Mouse (Mus musculus) embryonic facial prominence, embryonic 10.5 days (tissue): Measurements from ENCODE around the gene En2. TPM values are rescaled to one million over a fixed set of nuclear protein-coding genes. Genes with fewer than 3 reads are reported as not detected.
A peak's percentile ranks its signal among the peaks of the same experiment; 100 is the strongest.

Experiments
- DNase-seq: peaks from one replicate; pipeline ENCODE4 v3.0.0-alpha.2; 2017; ENCODE audit warnings: low spot score
- H3K27ac ChIP-seq: fragments of 300-500 bp; sonication (generic); replicated peaks from 2 replicates; pipeline ENCODE4 v1.5.1; 2016; ENCODE audit warnings: mild to moderate bottlenecking
- H3K27me3 ChIP-seq: fragments of 300-500 bp; sonication (generic); replicated peaks from 2 replicates; pipeline ENCODE4 v1.6.1; 2016; ENCODE audit warnings: low read depth, mild to moderate bottlenecking; ENCODE audit not compliant: poor library complexity, severe bottlenecking
- H3K36me3 ChIP-seq: fragments of 300-500 bp; sonication (generic); replicated peaks from 2 replicates; pipeline ENCODE4 v1.6.1; 2016; ENCODE audit warnings: mild to moderate bottlenecking, moderate library complexity
- H3K4me1 ChIP-seq: fragments of 300-500 bp; sonication (generic); 2 replicates; pipeline ENCODE4 v1.6.1; 2016
- H3K4me3 ChIP-seq: fragments of 300-500 bp; sonication (generic); 2 replicates; pipeline ENCODE4 v1.5.1; 2016; ENCODE audit warnings: mild to moderate bottlenecking, moderate library complexity
- H3K9me3 ChIP-seq: fragments of 300-500 bp; sonication (generic); 2 replicates; pipeline ENCODE4 v1.6.1; 2016; ENCODE audit warnings: mild to moderate bottlenecking
- WGBS: fragments of 180-500 bp; shearing (Covaris S2); methylation state at CpG from one replicate; pipeline ENCODE4 v1.1.7; 2016; 5-methylcytosine and 5-hydroxymethylcytosine counted together
- polyA plus RNA-seq: library from polyadenylated mRNA; unstranded; fragments of >200 nt; fragmentation: Nextera tagmentation; extraction: Ambion mirVana; gene quantifications from 2 replicates; pipeline ENCODE4 v1.2.1, GENCODE M21; 2016

The En2 gene
- polyA plus RNA-seq, 1 experiment from 2014 or later = not detected

- peak; percentile 66 for DNase-seq
- under 1% methylated on average over 24 of the region's 24 CpGs for WGBS
- no peaks in the 10 kb centered on the region for H3K9me3 ChIP-seq
- H3K4me1 ChIP-seq = peaks cover 12% of the 10 kb centered on the region
- H3K27me3 ChIP-seq = peaks cover 99% of the 10 kb centered on the region
- no peaks in the 10 kb centered on the region for H3K36me3 ChIP-seq
- no peak overlapping the region for H3K27ac ChIP-seq
- H3K4me3 ChIP-seq = peak overlapping the region; percentile 16; the same call in 1 of the 2 replicates
Observed at GRCm38 (mm10) chr5:28174876-28175569, 9.5 kb downstream of the En2 start.

- H3K27ac ChIP-seq = no peak overlapping the region
- H3K4me3 ChIP-seq = no peak overlapping the region
- no peak for DNase-seq
- peaks cover 99% of the 10 kb centered on the region for H3K27me3 ChIP-seq
- H3K4me1 ChIP-seq = peaks cover 15% of the 10 kb centered on the region
- WGBS = under 1% methylated on average over 10 of the region's 10 CpGs
- H3K36me3 ChIP-seq = no peaks in the 10 kb centered on the region
- no peaks in the 10 kb centered on the region for H3K9me3 ChIP-seq
Observed at GRCm38 (mm10) chr5:28175570-28175919, 10.1 kb downstream of the En2 start.

- WGBS = 5% methylated on average over 4 of the region's 4 CpGs
- Histone ChIP-seq H3K36me3 (no peaks in the 10 kb centered on the region), H3K27ac (no peak overlapping the region), H3K4me3 (no peak overlapping the region), H3K27me3 (peaks cover 99% of the 10 kb centered on the region), H3K4me1 (peaks cover 13% of the 10 kb centered on the region), H3K9me3 (no peaks in the 10 kb centered on the region)
- no peak for DNase-seq
Observed at GRCm38 (mm10) chr5:28176023-28176422, 10.5 kb downstream of the En2 start.

- no peak overlapping the region for H3K27ac ChIP-seq
- 4% methylated on average over 2 of the region's 2 CpGs for whole genome bisulfite sequencing
- no peaks in the 10 kb centered on the region for H3K9me3 ChIP-seq
- peaks cover 100% of the 10 kb centered on the region for H3K27me3 ChIP-seq
- H3K36me3 ChIP-seq = no peaks in the 10 kb centered on the region
- peaks cover 12% of the 10 kb centered on the region for H3K4me1 ChIP-seq
- DNase-seq = no peak
- H3K4me3 ChIP-seq = no peak overlapping the region
Observed at GRCm38 (mm10) chr5:28176585-28176984, 11.1 kb downstream of the En2 start.

GRCm38 (mm10) chr5:28178322-28178721 lies 12.8 kb downstream of the En2 start:
- Histone ChIP-seq H3K36me3 (no peaks in the 10 kb centered on the region), H3K27me3 (peaks cover 100% of the 10 kb centered on the region), H3K4me1 (peaks cover 12% of the 10 kb centered on the region), H3K9me3 (no peaks in the 10 kb centered on the region), H3K27ac (no peak overlapping the region), H3K4me3 (no peak overlapping the region)
- no peak for DNase-seq
- 20% methylated on average over 5 of the region's 5 CpGs for WGBS

- DNase-seq = no peak
- Histone ChIP-seq H3K27ac (no peak overlapping the region), H3K36me3 (no peaks in the 10 kb centered on the region), H3K4me1 (peaks cover 12% of the 10 kb centered on the region), H3K9me3 (no peaks in the 10 kb centered on the region), H3K27me3 (peaks cover 98% of the 10 kb centered on the region), H3K4me3 (no peak overlapping the region)
- 13% methylated on average over 7 of the region's 7 CpGs for WGBS
Observed at GRCm38 (mm10) chr5:28179237-28179790, 13.8 kb downstream of the En2 start.

GRCm38 (mm10) chr5:28191201-28192098 lies 26.0 kb downstream of the En2 start:
- WGBS = 29% methylated on average over 3 of the region's 3 CpGs
- H3K9me3 ChIP-seq = no peaks in the 10 kb centered on the region
- no peak overlapping the region for H3K27ac ChIP-seq
- no peak overlapping the region for H3K4me3 ChIP-seq
- peaks cover 77% of the 10 kb centered on the region for H3K27me3 ChIP-seq
- no peak for DNase-seq
- no peaks in the 10 kb centered on the region for H3K36me3 ChIP-seq
- peaks cover 9% of the 10 kb centered on the region for H3K4me1 ChIP-seq

GRCm38 (mm10) chr5:28192099-28192454 lies 26.6 kb downstream of the En2 start:
- Histone ChIP-seq H3K9me3 (no peaks in the 10 kb centered on the region), H3K4me1 (peaks cover 9% of the 10 kb centered on the region), H3K27me3 (peaks cover 80% of the 10 kb centered on the region), H3K4me3 (no peak overlapping the region), H3K27ac (no peak overlapping the region), H3K36me3 (no peaks in the 10 kb centered on the region)
- WGBS = 43% methylated on average over 4 of the region's 4 CpGs
- DNase-seq = no peak

- Histone ChIP-seq H3K27ac (no peak overlapping the region), H3K4me1 (peaks cover 9% of the 10 kb centered on the region), H3K27me3 (peaks cover 87% of the 10 kb centered on the region), H3K4me3 (no peak overlapping the region), H3K36me3 (no peaks in the 10 kb centered on the region), H3K9me3 (no peaks in the 10 kb centered on the region)
- 64% methylated on average over 2 of the region's 2 CpGs for WGBS
- no peak for DNase-seq
Observed at GRCm38 (mm10) chr5:28195473-28195872, 30.0 kb downstream of the En2 start.

- whole genome bisulfite sequencing = 40% methylated on average over 7 of the region's 7 CpGs
- Histone ChIP-seq H3K4me1 (no peaks in the 10 kb centered on the region), H3K27me3 (peaks cover 88% of the 10 kb centered on the region), H3K36me3 (no peaks in the 10 kb centered on the region), H3K4me3 (no peak overlapping the region), H3K27ac (no peak overlapping the region), H3K9me3 (no peaks in the 10 kb centered on the region)
- no peak for DNase-seq
Observed at GRCm38 (mm10) chr5:28199089-28199873, 33.8 kb downstream of the En2 start.

- no peaks in the 10 kb centered on the region for H3K36me3 ChIP-seq
- no peaks in the 10 kb centered on the region for H3K4me1 ChIP-seq
- peaks cover 92% of the 10 kb centered on the region for H3K27me3 ChIP-seq
- no peak overlapping the region for H3K27ac ChIP-seq
- DNase-seq = no peak
- no peak overlapping the region for H3K4me3 ChIP-seq
- no peaks in the 10 kb centered on the region for H3K9me3 ChIP-seq
- WGBS = 83% methylated on average over 6 of the region's 6 CpGs
Observed at GRCm38 (mm10) chr5:28203086-28203485, 37.6 kb downstream of the En2 start.

GRCm38 (mm10) chr5:28204678-28205077 lies 39.2 kb downstream of the En2 start:
- no peak overlapping the region for H3K4me3 ChIP-seq
- H3K36me3 ChIP-seq = no peaks in the 10 kb centered on the region
- H3K27ac ChIP-seq = no peak overlapping the region
- peaks cover 94% of the 10 kb centered on the region for H3K27me3 ChIP-seq
- DNase-seq = no peak
- WGBS = 76% methylated on average over 2 of the region's 2 CpGs
- no peaks in the 10 kb centered on the region for H3K9me3 ChIP-seq
- H3K4me1 ChIP-seq = peaks cover 3% of the 10 kb centered on the region
